Mouse (Mus musculus): Measurements from ENCODE around the gene Med24.

DNA sequence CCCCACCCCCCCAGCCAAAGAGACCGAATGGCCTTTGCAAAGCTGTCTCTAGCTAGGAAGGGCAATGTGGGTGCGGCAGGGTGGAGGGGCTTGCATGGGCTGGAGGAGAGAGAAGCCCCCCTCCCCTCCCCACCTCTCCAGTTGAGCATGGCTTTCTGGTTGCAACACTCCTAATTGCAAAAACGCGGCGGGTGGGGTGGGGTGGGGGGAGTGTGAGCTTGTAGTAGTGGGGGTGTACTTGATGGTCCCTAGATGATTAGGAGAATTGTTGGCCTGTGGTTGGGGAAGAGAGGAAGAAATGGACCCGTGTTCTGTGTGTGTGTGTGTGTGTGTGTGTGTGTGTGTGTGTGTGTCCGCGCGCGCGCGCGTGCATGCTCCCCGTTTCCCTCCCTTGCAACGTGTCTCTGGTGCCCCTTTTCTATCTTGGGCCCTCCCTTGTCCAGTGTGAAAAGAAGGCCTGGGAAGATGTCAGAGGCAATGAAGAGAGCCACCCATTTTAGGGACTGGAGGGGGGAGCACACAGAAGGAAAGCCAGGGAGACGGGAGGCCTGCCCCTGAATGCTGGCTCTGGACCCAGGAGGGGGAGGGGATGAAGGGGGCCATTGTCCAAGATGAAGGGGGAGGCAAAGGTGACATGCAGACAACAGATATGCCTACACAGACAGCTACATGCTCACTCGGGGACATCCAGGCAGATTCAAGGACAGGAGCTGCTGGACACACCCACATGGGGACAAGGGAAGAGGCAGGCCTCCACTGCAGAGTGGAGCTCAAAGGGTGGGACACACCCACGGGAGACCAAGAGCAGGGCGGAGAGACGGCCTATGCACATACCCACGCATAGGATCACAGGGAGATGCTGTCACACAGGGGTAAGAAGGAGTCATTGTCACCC, 13.4 kb upstream of the Med24 start:
- TF ChIP-seq GATA1 (IDR thresholded peaks at IDR 0.05; ENCODE audit: borderline replicate concordance, low read length) (no peak), FLI1 (IDR thresholded peaks at IDR 0.05; ENCODE audit: low read length) (no peak)

All from megakaryocyte, embryonic 14.5 days (primary cell).